Mouse (Mus musculus) spleen, postnatal 14 days (tissue): ENCODE measurements around the gene Tuba4a.
A peak's percentile ranks its signal among the peaks of the same experiment; 100 is the strongest.
"Not testable (repeated sequence)": the region's sequence is repeated elsewhere in the genome, so short reads cannot be mapped to it uniquely, and the experiment has no call there.

ENCODE experiments used
- DNase-seq, 2 experiments: peaks; one replicate each; pipeline ENCODE4 v3.0.0; 2021 to 2022; ENCODE audit warnings: low spot score in 2 of 2

The Tuba4a gene

GRCm38 (mm10) chr1:75236117-75237050 lies 16.7 kb upstream of the Tuba4a start, which contains the start of gene Dnajb2:
Gene Dnajb2, plus strand, starts transcription at chr1:75236406.
- DNase-seq: peak; percentile 79 to 82

- DNase-seq: peak; percentile 54 to 67
Observed at GRCm38 (mm10) chr1:75234606-75235005, 14.9 kb upstream of the Tuba4a start.

GRCm38 (mm10) chr1:75232489-75232888 lies 12.8 kb upstream of the Tuba4a start:
- not testable (repeated sequence) for DNase-seq

- no peak for DNase-seq
Observed at GRCm38 (mm10) chr1:75231664-75232152, 12.0 kb upstream of the Tuba4a start, which contains the start of gene A630095N17Rik. Gene A630095N17Rik, minus strand, starts transcription at chr1:75232102.

- no peak for DNase-seq
Observed at GRCm38 (mm10) chr1:75231224-75231623, 11.6 kb upstream of the Tuba4a start.

GRCm38 (mm10) chr1:75230335-75230994 lies 10.8 kb upstream of the Tuba4a start:
- no peak for DNase-seq

GRCm38 (mm10) chr1:75229158-75229557 lies 9.5 kb upstream of the Tuba4a start:
- no peak for DNase-seq

GRCm38 (mm10) chr1:75227653-75228052 lies 8.0 kb upstream of the Tuba4a start:
- no peak for DNase-seq

- DNase-seq: no peak
Observed at GRCm38 (mm10) chr1:75226138-75226537, 6.5 kb upstream of the Tuba4a start.

- no peak for DNase-seq
Observed at GRCm38 (mm10) chr1:75225473-75225872, 5.8 kb upstream of the Tuba4a start.

GRCm38 (mm10) chr1:75223532-75223931 lies 3.9 kb upstream of the Tuba4a start:
- DNase-seq: no peak

GRCm38 (mm10) chr1:75222926-75223325 lies 3.3 kb upstream of the Tuba4a start:
- no peak for DNase-seq

- DNase-seq: no peak
Observed at GRCm38 (mm10) chr1:75221538-75221937, 1.9 kb upstream of the Tuba4a start.

- DNase-seq: peak; percentile 98
Observed at GRCm38 (mm10) chr1:75219078-75219477, 587 bp downstream of the Tuba4a start.

GRCm38 (mm10) chr1:75218227-75219001 lies 1.3 kb downstream of the Tuba4a start:
- peak; percentile 46 to 58 for DNase-seq

GRCm38 (mm10) chr1:75217893-75218226 lies 1.8 kb downstream of the Tuba4a start:
- DNase-seq: no peak

GRCm38 (mm10) chr1:75216797-75217585 lies 2.7 kb downstream of the Tuba4a start:
- DNase-seq: no peak

- no peak for DNase-seq
Observed at GRCm38 (mm10) chr1:75215785-75216184, 3.9 kb downstream of the Tuba4a start.

GRCm38 (mm10) chr1:75214886-75215285 lies 4.8 kb downstream of the Tuba4a start:
- no peak for DNase-seq

GRCm38 (mm10) chr1:75214442-75214841 lies 5.2 kb downstream of the Tuba4a start:
- DNase-seq: no peak

- DNase-seq: no peak
Observed at GRCm38 (mm10) chr1:75213096-75213495, 6.6 kb downstream of the Tuba4a start.
